Mouse (Mus musculus): ENCODE results near the gene Hhat. TPM values are rescaled to one million over a fixed set of nuclear protein-coding genes. Genes with fewer than 3 reads are reported as not detected.

Gene Hhat
- 1 to 10 TPM in 1 of 2 experiments, under 1 TPM in 1; 0.81 to 1.3 TPM for total RNA-seq (2021)
- long read RNA-seq, experiment 1: 0 reads
- long read RNA-seq, experiment 2: 0 reads

- intact Hi-C loops (cut with DNase I): loop anchor here (2.0 kb wide), 1 partner anchor 38 kb away; no protein-coding TSS in a partner anchor
- no peak for TF ChIP-seq CTCF (IDR thresholded peaks at IDR 0.05)
- peak within 1 kb of the TSS; percentile 96 for H3K27ac ChIP-seq
Measured at GRCm38 (mm10) chr1:192770495-192771331, at the start of gene Hhat. Gene Hhat (minus strand): TSS chr1:192771223.

GRCm38 (mm10) chr1:192818334-192818733 is 47.3 kb upstream of the Hhat start:
- H3K27ac ChIP-seq: no peak overlapping the region
- TF ChIP-seq CTCF (IDR thresholded peaks at IDR 0.05): no peak
- intact Hi-C loops (cut with DNase I): no loop called here

More at GRCm38 (mm10) chr1:192770495-192771331, at the start of gene Hhat:
- DNase-seq (ENCODE audit: extremely low spot score in 1 of 2, low spot score in 2 of 2): peak; percentile 74 to 80
- peak within 1 kb of the TSS; percentile 78 for H3K4me3 ChIP-seq

GRCm38 (mm10) chr1:192815789-192816188 is 44.8 kb upstream of the Hhat start:
- intact Hi-C loops (cut with DNase I): no loop called here
- no peak for TF ChIP-seq CTCF (IDR thresholded peaks at IDR 0.05)
- H3K4me3 ChIP-seq: no peak overlapping the region
- no peak overlapping the region for H3K27ac ChIP-seq
- DNase-seq (ENCODE audit: extremely low spot score in 1 of 2, low spot score in 2 of 2): no peak

More at GRCm38 (mm10) chr1:192818334-192818733, 47.3 kb upstream of the Hhat start:
- H3K4me3 ChIP-seq: no peak overlapping the region
- DNase-seq (ENCODE audit: extremely low spot score in 1 of 2, low spot score in 2 of 2): no peak

GRCm38 (mm10) chr1:192814700-192815099 is 43.7 kb upstream of the Hhat start:
- no peak overlapping the region for H3K27ac ChIP-seq
- no peak for DNase-seq (ENCODE audit: extremely low spot score in 1 of 2, low spot score in 2 of 2)
- intact Hi-C loops (cut with DNase I): no loop called here
- H3K4me3 ChIP-seq: no peak overlapping the region
- TF ChIP-seq CTCF (IDR thresholded peaks at IDR 0.05): no peak

- Histone ChIP-seq H3K4me3 (no peak overlapping the region), H3K27ac (no peak overlapping the region)
- no peak for DNase-seq (ENCODE audit: extremely low spot score in 1 of 2, low spot score in 2 of 2)
- no peak for TF ChIP-seq CTCF (IDR thresholded peaks at IDR 0.05)
- intact Hi-C loops (cut with DNase I): no loop called here
Measured at GRCm38 (mm10) chr1:192812758-192813157, 41.7 kb upstream of the Hhat start.

- TF ChIP-seq CTCF (IDR thresholded peaks at IDR 0.05): no peak
- intact Hi-C loops (cut with DNase I): no loop called here
- no peak for DNase-seq (ENCODE audit: extremely low spot score in 1 of 2, low spot score in 2 of 2)
- Histone ChIP-seq H3K27ac (no peak overlapping the region), H3K4me3 (no peak overlapping the region)
Measured at GRCm38 (mm10) chr1:192812290-192812689, 41.3 kb upstream of the Hhat start.

- Histone ChIP-seq H3K4me3 (no peak overlapping the region), H3K27ac (no peak overlapping the region; the same call in 1 of the 2 replicates)
- TF ChIP-seq CTCF (IDR thresholded peaks at IDR 0.05): no peak
- intact Hi-C loops (cut with DNase I): loop anchor here (2.0 kb wide), 1 partner anchor 48 kb away; the partner anchor contains the start of gene Sertad4
- DNase-seq (ENCODE audit: extremely low spot score in 1 of 2, low spot score in 2 of 2): peak in 1 of 2 experiments; percentile 48
Measured at GRCm38 (mm10) chr1:192806168-192807157, 35.4 kb upstream of the Hhat start.

- no peak overlapping the region for H3K4me3 ChIP-seq
- no peak for DNase-seq (ENCODE audit: extremely low spot score in 1 of 2, low spot score in 2 of 2)
- intact Hi-C loops (cut with DNase I): no loop called here
- H3K27ac ChIP-seq: no peak overlapping the region
- no peak for TF ChIP-seq CTCF (IDR thresholded peaks at IDR 0.05)
Measured at GRCm38 (mm10) chr1:192800338-192800737, 29.3 kb upstream of the Hhat start.

GRCm38 (mm10) chr1:192799165-192799991 is 28.4 kb upstream of the Hhat start:
- intact Hi-C loops (cut with DNase I): no loop called here
- no peak for TF ChIP-seq CTCF (IDR thresholded peaks at IDR 0.05)
- peak in 1 of 2 experiments; percentile 46 for DNase-seq (ENCODE audit: extremely low spot score in 1 of 2, low spot score in 2 of 2)
- Histone ChIP-seq H3K4me3 (no peak overlapping the region), H3K27ac (no peak overlapping the region)

- Histone ChIP-seq H3K27ac (no peak overlapping the region), H3K4me3 (no peak overlapping the region)
- intact Hi-C loops (cut with DNase I): no loop called here
- no peak for DNase-seq (ENCODE audit: extremely low spot score in 1 of 2, low spot score in 2 of 2)
- TF ChIP-seq CTCF (IDR thresholded peaks at IDR 0.05): no peak
Measured at GRCm38 (mm10) chr1:192798212-192799164, 27.5 kb upstream of the Hhat start.
